Mouse (Mus musculus): ENCODE results near the gene Ube2e3. TPM values are rescaled to one million over a fixed set of nuclear protein-coding genes. Genes with fewer than 3 reads are reported as not detected.

The Ube2e3 gene
- polyA plus RNA-seq, 1 experiment from 2014 or later, result 180 TPM

DNA sequence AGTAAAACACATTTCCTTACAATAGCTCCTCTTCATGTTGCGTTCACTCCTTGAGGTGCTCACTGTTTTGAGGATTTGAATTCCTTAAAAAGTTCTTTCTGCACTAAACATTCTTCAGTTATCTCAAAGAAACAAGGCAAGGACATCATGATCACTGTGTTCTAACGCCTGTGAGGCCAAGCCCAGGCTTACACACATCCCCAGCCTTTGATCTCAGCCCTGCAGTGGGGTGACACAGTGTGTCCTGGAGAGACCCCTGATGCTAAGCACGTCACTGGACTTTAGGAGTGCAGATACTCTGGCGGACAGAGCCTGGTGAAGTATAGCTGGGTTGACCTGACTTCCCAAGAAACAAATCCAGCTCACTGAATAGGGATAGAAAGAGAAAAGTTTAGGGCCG is 3.1 kb upstream of the Ube2e3 start:
- 76% methylated on average over 5 of the region's 5 CpGs for WGBS
- H3K4me3 ChIP-seq, result no peak overlapping the region
- no peaks in the 10 kb centered on the region; the same call in 1 of the 2 replicates for H3K4me1 ChIP-seq
- peaks cover 7% of the 10 kb centered on the region; the same call in 1 of the 2 replicates for H3K27me3 ChIP-seq
- H3K9me3 ChIP-seq, result no peaks in the 10 kb centered on the region
- no peak overlapping the region for H3K4me2 ChIP-seq
- ATAC-seq (ENCODE audit: insufficient number of reproducible peaks, insufficient read depth, low FRiP score, low TSS enrichment, low read depth), result no peak
- no peak overlapping the region for H3K9ac ChIP-seq
- H3K27ac ChIP-seq, result no peak overlapping the region
- H3K36me3 ChIP-seq, result no peaks in the 10 kb centered on the region

- Histone ChIP-seq H3K27ac (peak overlapping the region; percentile 97), H3K4me1 (peaks cover 24% of the 10 kb centered on the region), H3K4me2 (peak overlapping the region; percentile 67), H3K27me3 (0 out of 2 replicates have a peak, but pooled peaks cover 3% of the 10 kb centered on the region), H3K9me3 (no peaks in the 10 kb centered on the region), H3K9ac (peak overlapping the region; percentile 96), H3K4me3 (peak overlapping the region; percentile 69), H3K36me3 (no peaks in the 10 kb centered on the region)
- under 1% methylated on average over 27 of the region's 44 CpGs for WGBS
- peak; percentile 72 for ATAC-seq (ENCODE audit: insufficient number of reproducible peaks, insufficient read depth, low FRiP score, low TSS enrichment, low read depth)
Measured at GRCm38 (mm10) chr2:78868511-78868854, 559 bp downstream of the Ube2e3 start.

DNA sequence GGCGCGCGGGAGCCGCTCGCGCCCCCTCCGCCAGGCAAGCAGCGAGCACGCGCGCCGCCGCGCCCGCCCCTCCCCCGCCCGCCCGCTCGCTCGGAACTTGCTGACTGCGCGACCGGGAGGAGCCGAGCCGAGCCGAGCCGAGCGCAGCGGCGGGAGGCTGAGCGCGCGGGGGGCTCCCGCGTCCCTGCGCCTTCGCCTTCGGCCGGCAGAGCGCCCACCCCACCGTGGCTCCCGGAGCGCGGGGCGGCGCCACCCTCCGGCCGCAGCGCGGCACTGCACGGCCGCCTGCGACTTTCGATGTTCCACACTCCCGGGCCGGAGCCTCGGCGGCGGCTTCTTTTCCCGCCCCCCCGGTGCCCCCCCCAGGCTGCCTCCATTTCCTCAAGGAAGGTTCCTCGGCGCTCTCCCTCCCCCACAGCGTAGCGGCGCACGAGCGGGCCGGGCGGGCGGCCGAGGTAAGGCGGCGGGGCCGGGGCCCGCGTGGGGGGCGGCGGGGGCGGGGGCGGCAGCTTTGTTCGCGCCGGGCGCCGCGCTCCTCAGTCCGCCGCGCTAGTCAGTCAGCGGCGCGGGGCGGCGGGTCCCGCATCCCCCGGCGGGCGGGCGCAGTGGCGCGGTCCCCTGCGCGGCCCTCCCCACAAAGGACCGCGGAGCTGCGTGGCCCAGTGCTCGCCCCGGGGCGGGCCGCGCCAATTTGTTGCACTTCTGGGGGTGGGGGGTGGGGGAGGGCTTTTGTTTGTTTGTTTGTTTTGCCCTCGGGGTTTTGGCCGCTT is 1.2 kb downstream of the Ube2e3 start:
- Histone ChIP-seq H3K4me2 (peak overlapping the region; percentile 67), H3K9ac (peak overlapping the region; percentile 96), H3K9me3 (no peaks in the 10 kb centered on the region), H3K27ac (peak overlapping the region; percentile 97), H3K27me3 (0 out of 2 replicates have a peak, but pooled peaks cover 3% of the 10 kb centered on the region), H3K4me3 (peak overlapping the region; percentile 69), H3K4me1 (peaks cover 28% of the 10 kb centered on the region), H3K36me3 (no peaks in the 10 kb centered on the region)
- WGBS, result under 1% methylated on average over 71 of the region's 114 CpGs
- ATAC-seq (ENCODE audit: insufficient number of reproducible peaks, insufficient read depth, low FRiP score, low TSS enrichment, low read depth), result peak; percentile 95

GRCm38 (mm10) chr2:78869721-78870442 is 2.0 kb downstream of the Ube2e3 start:
- Histone ChIP-seq H3K4me2 (peak overlapping the region; percentile 67), H3K4me3 (peak overlapping the region; percentile 69), H3K27me3 (0 out of 2 replicates have a peak, but pooled peaks cover 1% of the 10 kb centered on the region), H3K9ac (peak overlapping the region; percentile 96), H3K4me1 (peaks cover 30% of the 10 kb centered on the region), H3K9me3 (no peaks in the 10 kb centered on the region), H3K27ac (peak overlapping the region; percentile 97), H3K36me3 (no peaks in the 10 kb centered on the region)
- 1% methylated on average over 35 of the region's 35 CpGs for WGBS
- no peak for ATAC-seq (ENCODE audit: insufficient number of reproducible peaks, insufficient read depth, low FRiP score, low TSS enrichment, low read depth)

- Histone ChIP-seq H3K27me3 (no peaks in the 10 kb centered on the region), H3K36me3 (no peaks in the 10 kb centered on the region), H3K4me3 (peak overlapping the region; percentile 69), H3K9me3 (no peaks in the 10 kb centered on the region), H3K4me1 (peaks cover 33% of the 10 kb centered on the region), H3K27ac (peak overlapping the region; percentile 0; the same call in 1 of the 2 replicates), H3K4me2 (peak overlapping the region; percentile 67), H3K9ac (peak overlapping the region; percentile 96)
- no peak for ATAC-seq (ENCODE audit: insufficient number of reproducible peaks, insufficient read depth, low FRiP score, low TSS enrichment, low read depth)
- WGBS, result 9% methylated on average over 10 of the region's 10 CpGs
Measured at GRCm38 (mm10) chr2:78870443-78871025, 2.6 kb downstream of the Ube2e3 start.

DNA sequence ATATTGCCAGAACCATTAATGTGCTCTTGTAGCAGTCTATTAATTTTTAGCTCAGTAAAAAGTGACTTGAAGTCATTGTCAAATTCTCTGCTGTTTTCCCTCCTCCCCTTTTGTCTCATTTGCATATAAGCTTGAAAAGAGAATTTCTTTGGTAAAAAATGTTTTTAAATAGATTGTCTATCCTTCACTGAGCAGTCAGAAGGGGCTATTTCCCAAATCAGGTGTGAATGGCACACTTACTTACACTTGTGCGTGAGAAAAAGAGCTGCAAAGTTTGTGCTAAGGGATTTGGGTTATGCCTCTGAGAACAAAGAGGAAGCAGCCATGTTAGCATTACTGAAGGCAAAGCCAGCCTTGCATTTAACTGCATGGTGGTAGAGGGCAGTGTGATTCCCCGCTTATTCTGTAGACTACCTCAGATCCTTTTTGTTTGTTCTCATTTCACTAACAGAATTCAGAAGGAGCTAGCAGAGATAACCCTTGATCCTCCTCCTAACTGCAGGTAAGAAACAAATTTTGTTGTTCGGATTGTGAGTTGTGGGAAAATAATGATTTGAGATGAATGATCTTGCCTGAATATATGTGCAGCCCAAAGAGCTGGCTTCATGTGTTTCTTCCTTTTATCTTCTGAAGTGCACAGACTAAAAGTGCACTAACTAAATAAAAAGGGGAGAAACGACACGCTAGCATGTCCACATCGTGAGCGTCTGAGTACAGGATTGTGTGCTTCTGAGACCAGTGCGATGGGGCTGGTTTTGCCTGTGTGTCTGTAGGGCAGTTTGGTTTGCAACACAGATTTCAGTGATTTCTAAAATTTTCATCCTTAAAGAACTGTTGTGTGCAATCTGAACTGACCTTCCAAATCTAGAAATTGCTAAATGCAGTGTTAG is 4.3 kb downstream of the Ube2e3 start:
- Histone ChIP-seq H3K4me1 (peaks cover 36% of the 10 kb centered on the region), H3K4me2 (peak overlapping the region; percentile 67), H3K4me3 (peak overlapping the region; percentile 69), H3K27ac (peak overlapping the region; percentile 73), H3K9me3 (no peaks in the 10 kb centered on the region), H3K36me3 (no peaks in the 10 kb centered on the region), H3K27me3 (no peaks in the 10 kb centered on the region), H3K9ac (peak overlapping the region; percentile 66)
- 27% methylated on average over 8 of the region's 8 CpGs for WGBS
- no peak for ATAC-seq (ENCODE audit: insufficient number of reproducible peaks, insufficient read depth, low FRiP score, low TSS enrichment, low read depth)

- H3K4me2 ChIP-seq, result peak overlapping the region; percentile 33
- WGBS, result 27% methylated on average over 2 of the region's 2 CpGs
- H3K4me3 ChIP-seq, result no peak overlapping the region
Measured at GRCm38 (mm10) chr2:78873946-78874345, 6.0 kb downstream of the Ube2e3 start.

DNA sequence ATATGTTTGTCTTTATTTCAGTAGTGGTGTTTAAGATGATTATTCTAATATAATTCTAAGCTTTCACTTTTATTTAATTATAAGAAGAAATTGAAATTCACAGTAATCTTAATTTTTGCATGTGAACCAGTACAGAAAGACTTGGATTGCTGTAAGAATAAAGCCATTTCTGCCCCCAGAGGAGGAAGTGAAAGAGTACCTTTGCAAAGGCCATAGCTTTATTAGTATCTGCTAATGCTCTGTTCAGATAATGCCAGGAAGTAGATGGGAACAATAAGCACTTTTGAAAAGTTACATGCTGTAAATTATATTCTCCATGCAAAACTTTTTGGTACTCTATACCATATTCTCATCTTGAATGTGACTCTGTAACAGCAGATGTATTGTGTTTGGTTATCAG is 8.1 kb downstream of the Ube2e3 start:
- H3K27me3 ChIP-seq, result no peaks in the 10 kb centered on the region
- no peak overlapping the region for H3K27ac ChIP-seq
- no peaks in the 10 kb centered on the region for H3K36me3 ChIP-seq
- no peak overlapping the region for H3K4me3 ChIP-seq
- H3K4me1 ChIP-seq, result peaks cover 33% of the 10 kb centered on the region
- no peak for ATAC-seq (ENCODE audit: insufficient number of reproducible peaks, insufficient read depth, low FRiP score, low TSS enrichment, low read depth)
- no peak overlapping the region for H3K4me2 ChIP-seq
- no peaks in the 10 kb centered on the region for H3K9me3 ChIP-seq
- H3K9ac ChIP-seq, result no peak overlapping the region

More at GRCm38 (mm10) chr2:78873946-78874345, 6.0 kb downstream of the Ube2e3 start:
- no peak overlapping the region for H3K9ac ChIP-seq
- no peak overlapping the region for H3K27ac ChIP-seq
- H3K9me3 ChIP-seq, result no peaks in the 10 kb centered on the region
- peaks cover 40% of the 10 kb centered on the region for H3K4me1 ChIP-seq
- H3K27me3 ChIP-seq, result no peaks in the 10 kb centered on the region
- no peaks in the 10 kb centered on the region for H3K36me3 ChIP-seq
- ATAC-seq (ENCODE audit: insufficient number of reproducible peaks, insufficient read depth, low FRiP score, low TSS enrichment, low read depth), result no peak

- 55% methylated on average over 1 of the region's 1 CpGs for WGBS
- Histone ChIP-seq H3K9ac (no peak overlapping the region), H3K9me3 (no peaks in the 10 kb centered on the region), H3K27ac (no peak overlapping the region), H3K27me3 (no peaks in the 10 kb centered on the region), H3K4me3 (no peak overlapping the region), H3K36me3 (no peaks in the 10 kb centered on the region; the same call in 1 of the 2 replicates), H3K4me1 (peaks cover 4% of the 10 kb centered on the region), H3K4me2 (no peak overlapping the region)
- ATAC-seq (ENCODE audit: insufficient number of reproducible peaks, insufficient read depth, low FRiP score, low TSS enrichment, low read depth), result no peak
Measured at GRCm38 (mm10) chr2:78882068-78882467, 14.1 kb downstream of the Ube2e3 start.

- Histone ChIP-seq H3K4me3 (no peak overlapping the region), H3K36me3 (no peaks in the 10 kb centered on the region; the same call in 1 of the 2 replicates), H3K27ac (no peak overlapping the region), H3K9me3 (no peaks in the 10 kb centered on the region), H3K4me1 (peaks cover 4% of the 10 kb centered on the region), H3K9ac (no peak overlapping the region), H3K27me3 (no peaks in the 10 kb centered on the region), H3K4me2 (no peak overlapping the region)
- ATAC-seq (ENCODE audit: insufficient number of reproducible peaks, insufficient read depth, low FRiP score, low TSS enrichment, low read depth), result no peak
- WGBS, result 94% methylated on average over 3 of the region's 3 CpGs
Measured at GRCm38 (mm10) chr2:78882743-78883433, 15.0 kb downstream of the Ube2e3 start.

Data from embryonic facial prominence, embryonic 13.5 days (tissue).